Mouse (Mus musculus) monocyte, adult 2 months (primary cell): ENCODE data around the gene Iqcj.
"Not testable (repeated sequence)": the region's sequence is repeated elsewhere in the genome, so short reads cannot be mapped to it uniquely, and the experiment has no call there.

Experiments used
- DNase-seq, 2 experiments: peaks; one replicate each; pipeline ENCODE4 v3.0.0; 2022; ENCODE audit warnings: low spot score in 2 of 2, low read depth in 1 of 2

The Iqcj gene

GRCm38 (mm10) chr3:68071395-68072386 lies 179.7 kb downstream of the Iqcj start:
- DNase-seq = no peak

- DNase-seq = no peak
These were observed 185.4 kb downstream of the Iqcj start for GRCm38 (mm10) chr3:68077406-68077805.

GRCm38 (mm10) chr3:68085024-68085423 lies 193.0 kb downstream of the Iqcj start:
- DNase-seq = no peak

- DNase-seq = no peak
These were observed 200.1 kb downstream of the Iqcj start for GRCm38 (mm10) chr3:68092108-68092507.

- no peak for DNase-seq
These were observed 204.9 kb downstream of the Iqcj start for GRCm38 (mm10) chr3:68096724-68097431.

GRCm38 (mm10) chr3:68099561-68099960 lies 207.5 kb downstream of the Iqcj start:
- not testable (repeated sequence) for DNase-seq

GRCm38 (mm10) chr3:68101343-68101742 lies 209.3 kb downstream of the Iqcj start:
- no peak for DNase-seq

GRCm38 (mm10) chr3:68105081-68105685 lies 213.2 kb downstream of the Iqcj start:
- no peak for DNase-seq
